Mouse (Mus musculus) brown adipose tissue, adult 24 weeks (tissue): ENCODE measurements around the gene Epb41. TPM values are rescaled to one million over a fixed set of nuclear protein-coding genes. Genes with fewer than 3 reads are reported as not detected.
A peak's percentile ranks its signal among the peaks of the same experiment; 100 is the strongest.

Source experiments
- H3K27ac ChIP-seq: fragments of 200-500 bp; replicated peaks from 2 replicates; pipeline ENCODE4 v1.5.1; 2012; ENCODE audit warnings: low read depth, mild to moderate bottlenecking, low read length
- H3K4me1 ChIP-seq: fragments of 200-500 bp; 2 replicates; pipeline ENCODE4 v1.6.1; 2012; ENCODE audit warnings: low read length, mixed read lengths; ENCODE audit not compliant: control insufficient read depth, insufficient read depth, insufficient read length
- H3K4me3 ChIP-seq: fragments of 200-500 bp; 2 replicates; pipeline ENCODE4 v1.5.1; 2012; ENCODE audit warnings: low read depth, mild to moderate bottlenecking, low read length, moderate library complexity; ENCODE audit not compliant: insufficient read depth
- polyA plus RNA-seq: library from polyadenylated mRNA; stranded (reverse); fragments of >200 nt; gene quantifications from 2 replicates; pipeline ENCODE4 v1.2.4, GENCODE M21; 2012; ENCODE audit not compliant: missing spikeins, insufficient read depth, insufficient read length

Gene Epb41
- polyA plus RNA-seq, 1 experiment: 44.1 TPM

DNA sequence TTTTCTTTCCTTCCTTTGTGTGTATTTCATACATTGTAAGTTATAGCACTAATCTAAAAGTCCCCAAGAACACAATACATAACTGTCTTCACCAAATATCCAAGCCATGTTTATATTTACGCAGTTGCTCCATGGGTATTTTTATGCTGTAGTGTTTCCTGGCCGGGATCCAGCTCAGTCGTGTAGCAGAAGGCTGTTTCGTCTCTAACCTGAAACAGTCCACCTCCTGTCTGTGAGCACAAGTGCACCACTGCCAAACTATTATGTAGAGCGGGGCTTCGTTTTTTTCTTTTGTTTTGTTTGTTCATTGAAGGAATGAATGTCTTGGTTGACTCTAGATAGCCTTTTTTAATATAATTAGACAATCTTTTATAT, 176.0 kb downstream of the Epb41 start:
- Histone ChIP-seq H3K4me3 (no peak overlapping the region), H3K27ac (no peak overlapping the region), H3K4me1 (no peaks in the 10 kb centered on the region)

DNA sequence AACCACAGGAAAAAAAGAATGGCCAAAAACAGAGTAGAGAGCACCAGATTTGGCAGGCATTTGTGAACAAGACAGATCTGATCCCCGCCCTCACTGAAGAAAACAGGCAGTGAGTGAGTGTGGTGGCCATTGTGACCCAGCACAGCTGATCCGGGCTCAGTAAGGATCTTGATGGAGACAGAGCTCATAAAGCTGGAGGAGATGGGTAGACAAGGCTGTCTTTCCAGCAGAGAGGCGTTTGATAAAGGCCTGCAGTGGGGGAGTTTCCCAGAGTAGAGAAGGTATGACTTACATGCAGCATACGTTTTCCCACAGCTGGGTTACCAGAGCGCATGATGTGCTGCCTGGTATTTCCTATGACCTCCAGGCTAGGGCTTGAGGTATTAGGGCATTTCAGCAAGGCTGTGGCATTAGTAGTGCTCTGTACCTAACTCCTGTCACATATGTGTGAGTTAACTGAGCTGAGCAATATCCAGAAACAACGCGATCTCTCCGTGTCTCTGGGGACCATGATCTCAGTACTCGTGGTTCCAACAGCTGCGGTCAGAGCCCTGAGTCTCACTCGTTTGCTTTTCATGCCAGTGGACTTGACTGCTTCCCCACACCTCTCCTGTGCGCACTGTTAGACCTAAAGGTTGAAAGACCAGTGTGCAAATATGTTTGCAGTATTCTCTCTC, 176.5 kb downstream of the Epb41 start:
- H3K4me3 ChIP-seq: no peak overlapping the region
- no peak overlapping the region for H3K27ac ChIP-seq

GRCm38 (mm10) chr4:131897787-131898186, 177.3 kb downstream of the Epb41 start:
- H3K27ac ChIP-seq: no peak overlapping the region

More for the DNA sequence above, 176.5 kb downstream of the Epb41 start:
- H3K4me1 ChIP-seq: no peaks in the 10 kb centered on the region

DNA sequence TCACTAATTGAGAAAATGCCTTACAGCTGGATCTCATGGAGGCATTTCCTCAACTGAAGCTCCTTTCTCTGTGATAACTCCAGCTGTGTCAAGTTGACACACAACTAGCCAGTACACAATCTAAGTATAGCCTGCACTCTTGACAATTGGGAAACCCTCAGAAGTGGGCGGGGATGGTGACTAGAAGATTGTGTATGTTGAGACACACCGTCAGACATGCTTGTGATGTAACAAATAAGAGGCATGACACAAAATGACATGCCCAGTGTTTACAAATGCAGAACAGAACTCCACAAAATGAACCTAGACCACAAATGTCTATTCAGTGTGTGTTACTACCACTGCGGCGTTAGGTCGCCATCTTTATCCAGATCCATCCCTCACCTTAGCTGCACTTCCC, 178.0 kb downstream of the Epb41 start:
- Histone ChIP-seq H3K4me3 (no peak overlapping the region), H3K4me1 (no peaks in the 10 kb centered on the region), H3K27ac (no peak overlapping the region)

More at GRCm38 (mm10) chr4:131897787-131898186, 177.3 kb downstream of the Epb41 start:
- no peaks in the 10 kb centered on the region for H3K4me1 ChIP-seq
- no peak overlapping the region for H3K4me3 ChIP-seq

DNA sequence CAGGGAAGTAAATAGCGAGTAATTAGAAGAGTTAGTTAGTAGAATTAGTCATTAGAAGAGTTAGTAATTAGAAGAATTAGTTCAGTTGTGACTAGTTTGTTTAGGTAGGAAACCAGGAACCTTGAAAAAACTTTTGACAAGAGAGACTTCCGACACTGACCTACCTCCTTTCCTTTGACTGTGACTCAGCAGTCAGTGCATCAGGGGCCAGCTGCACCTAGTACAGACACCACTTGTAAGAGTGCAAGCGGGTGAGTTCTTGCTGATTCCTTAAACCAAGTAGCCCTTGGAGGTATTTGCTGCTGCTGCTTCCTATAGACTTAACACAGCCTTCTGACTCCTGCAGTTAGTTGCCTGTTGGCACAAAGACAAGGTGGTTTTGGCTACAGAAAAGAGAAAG, 184.4 kb downstream of the Epb41 start:
- Histone ChIP-seq H3K27ac (no peak overlapping the region), H3K4me1 (0 out of 2 replicates have a peak, but pooled peaks cover 7% of the 10 kb centered on the region)

DNA sequence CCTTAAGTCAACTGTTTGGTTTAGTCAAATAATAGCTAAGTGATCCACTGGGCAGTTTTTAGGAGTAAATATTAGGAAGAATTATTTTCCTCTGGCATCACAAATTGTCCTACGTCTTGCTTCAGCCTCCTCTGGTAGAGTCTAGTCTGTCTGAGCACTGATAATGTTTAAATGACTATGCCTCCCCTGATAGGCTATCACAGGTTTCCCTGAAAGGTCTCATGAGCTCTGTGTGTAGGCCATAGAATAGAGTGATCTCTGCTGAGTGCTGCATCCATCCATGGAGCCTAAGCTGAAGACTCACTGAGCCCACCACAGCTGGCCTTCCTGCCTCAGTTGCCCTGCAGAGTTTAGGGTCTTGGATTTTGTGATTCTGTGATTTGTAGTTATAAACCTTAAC, 186.6 kb downstream of the Epb41 start:
- no peak overlapping the region for H3K27ac ChIP-seq
- no peak overlapping the region for H3K4me3 ChIP-seq
- peaks cover 18% of the 10 kb centered on the region for H3K4me1 ChIP-seq

More for the DNA sequence above, 184.4 kb downstream of the Epb41 start:
- H3K4me3 ChIP-seq: no peak overlapping the region

GRCm38 (mm10) chr4:131885376-131885775, 189.7 kb downstream of the Epb41 start:
- Histone ChIP-seq H3K4me1 (peaks cover 32% of the 10 kb centered on the region), H3K27ac (peak overlapping the region; percentile 27; the same call in 1 of the 2 replicates)

DNA sequence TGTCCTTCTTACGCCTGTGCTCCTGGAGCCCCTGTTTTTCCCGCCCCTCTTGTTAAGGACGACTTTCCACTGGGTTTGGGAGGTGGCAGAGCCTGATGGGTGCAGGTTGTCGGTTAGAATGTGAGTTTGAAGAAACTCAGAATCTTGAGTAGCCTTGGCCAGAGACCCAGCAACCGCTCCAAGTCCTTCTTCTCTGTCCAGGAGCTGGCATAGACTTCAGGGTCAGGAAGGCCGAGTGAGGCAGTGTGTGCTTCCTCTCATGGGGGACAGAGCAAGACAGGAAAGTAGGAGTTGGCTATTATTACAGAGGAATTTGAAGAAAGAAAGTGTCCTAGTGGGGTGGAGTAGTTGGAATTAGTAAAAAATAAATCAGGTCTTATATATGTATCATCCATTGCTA, 191.6 kb downstream of the Epb41 start:
- no peak overlapping the region for H3K27ac ChIP-seq
- peaks cover 37% of the 10 kb centered on the region for H3K4me1 ChIP-seq
- no peak overlapping the region for H3K4me3 ChIP-seq

More at GRCm38 (mm10) chr4:131885376-131885775, 189.7 kb downstream of the Epb41 start:
- H3K4me3 ChIP-seq: no peak overlapping the region

GRCm38 (mm10) chr4:131881306-131881705, 193.8 kb downstream of the Epb41 start:
- Histone ChIP-seq H3K4me1 (peaks cover 44% of the 10 kb centered on the region), H3K27ac (0 out of 2 replicates have a peak overlapping the region, but pooled peaks have one; percentile 1), H3K4me3 (no peak overlapping the region)

- Histone ChIP-seq H3K27ac (no peak overlapping the region), H3K4me3 (no peak overlapping the region), H3K4me1 (peaks cover 47% of the 10 kb centered on the region)
These were observed 195.4 kb downstream of the Epb41 start for GRCm38 (mm10) chr4:131879692-131880091.

DNA sequence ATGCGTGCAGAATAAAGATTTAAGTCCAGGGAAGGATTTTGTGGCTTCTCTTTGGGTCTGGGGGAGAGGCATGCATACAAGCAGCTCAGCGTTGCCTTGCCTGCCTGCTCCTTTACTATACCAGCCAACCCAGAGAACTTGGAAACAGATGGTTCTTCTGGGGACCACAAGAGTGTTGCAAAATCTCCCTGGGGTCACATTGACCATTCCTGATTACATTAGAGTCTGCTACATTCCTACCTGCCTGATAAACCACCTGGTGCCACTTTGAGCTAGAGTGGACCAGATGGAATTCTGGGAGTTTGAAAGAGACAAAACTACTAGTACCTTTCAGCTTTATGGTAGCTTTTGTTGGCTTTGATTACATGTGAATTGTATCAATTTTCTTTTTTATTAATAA, 198.3 kb downstream of the Epb41 start:
- H3K4me3 ChIP-seq: no peak overlapping the region
- no peak overlapping the region for H3K27ac ChIP-seq
- H3K4me1 ChIP-seq: peaks cover 34% of the 10 kb centered on the region

- Histone ChIP-seq H3K27ac (no peak overlapping the region), H3K4me1 (peaks cover 25% of the 10 kb centered on the region), H3K4me3 (peak overlapping the region; percentile 31; the same call in 1 of the 2 replicates)
These were observed 199.9 kb downstream of the Epb41 start for GRCm38 (mm10) chr4:131875242-131875641.

DNA sequence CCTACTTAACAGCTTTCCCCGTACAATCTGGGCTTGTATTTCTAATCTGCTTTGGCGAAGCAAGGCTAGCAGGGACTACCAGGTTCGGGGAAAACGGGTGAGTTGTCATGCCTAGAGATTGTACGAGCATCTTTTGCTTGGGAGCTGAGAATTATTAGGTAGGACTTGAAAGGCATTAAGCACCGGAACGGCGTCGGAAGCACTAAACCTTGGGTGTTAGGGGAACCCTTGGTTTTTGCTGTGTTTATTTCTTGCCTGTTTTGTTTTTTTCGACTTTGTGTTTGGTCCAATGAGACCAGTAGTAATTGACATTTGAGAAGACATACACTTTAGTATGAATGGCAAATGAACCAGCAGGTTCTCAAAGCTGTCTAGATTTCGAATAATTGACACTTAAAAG, 200.6 kb downstream of the Epb41 start:
- Histone ChIP-seq H3K4me3 (peak overlapping the region; percentile 98), H3K27ac (peak overlapping the region; percentile 86), H3K4me1 (peaks cover 22% of the 10 kb centered on the region)

- Histone ChIP-seq H3K27ac (peak overlapping the region; percentile 86), H3K4me1 (peaks cover 19% of the 10 kb centered on the region), H3K4me3 (peak overlapping the region; percentile 98)
These were observed 201.0 kb downstream of the Epb41 start for GRCm38 (mm10) chr4:131874169-131874536.
